8 mouse cellular contexts compared by ENCODE assay signal in the genomic region with DNA sequence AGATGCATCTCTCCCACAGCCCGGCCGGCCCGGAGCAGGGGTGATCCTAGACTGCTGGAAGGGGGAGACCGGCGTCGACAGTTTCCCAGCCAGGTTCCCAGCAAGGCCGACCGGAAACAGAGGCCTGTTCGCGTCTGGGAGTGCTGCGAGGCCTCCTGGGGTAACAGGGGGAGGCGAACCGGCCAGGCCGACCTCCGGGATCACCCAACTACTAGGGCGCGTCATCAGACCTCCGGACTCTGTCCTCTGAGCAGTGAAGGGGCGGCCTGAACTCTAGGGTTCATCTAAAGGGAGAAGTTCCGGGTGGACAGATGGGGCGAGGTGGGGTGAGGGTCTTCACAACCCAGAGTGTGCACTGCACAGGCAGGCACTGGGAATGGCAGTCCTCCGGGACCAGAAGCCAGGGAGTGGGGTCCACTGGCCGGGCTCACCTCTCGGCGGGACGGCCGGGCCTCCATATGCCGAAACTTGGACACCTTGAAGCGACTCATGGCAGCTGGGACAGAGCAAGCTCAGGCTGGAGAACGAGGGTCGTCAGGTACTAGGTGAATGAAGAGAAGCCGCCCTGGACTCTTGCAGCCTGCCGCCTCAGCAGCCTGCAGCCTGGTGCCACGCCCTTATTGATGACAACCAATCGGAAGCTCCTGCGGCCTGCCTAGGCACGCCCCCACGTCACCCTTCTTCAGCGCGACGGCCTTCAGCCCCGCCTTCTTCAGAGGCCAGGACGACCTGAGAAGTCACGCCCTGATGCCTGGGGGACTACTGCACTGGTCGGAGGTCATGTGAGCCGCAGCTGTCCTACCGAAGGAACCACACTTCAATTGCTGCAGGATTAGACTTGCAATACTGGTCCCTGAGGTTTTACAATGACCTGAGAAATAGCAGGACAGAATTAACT. TPM values are rescaled to one million over a fixed set of nuclear protein-coding genes. Genes with fewer than 3 reads are reported as not detected.
DNase-seq lines count a peak whose midpoint lies in the region; ATAC-seq lines count a peak whose summit lies in the region.

A gene (minus strand): TSS at position 657 of the 898 bp plus-strand sequence.

- no peaks in the 10 kb centered on the region for H3K27me3 ChIP-seq in hindbrain, embryonic 14.5 days (ENCODE audit: control insufficient read depth, insufficient read depth, low read length)

- H3K4me1 ChIP-seq in hindbrain, embryonic 14.5 days (replicated peaks; ENCODE audit: control insufficient read depth, insufficient read depth, low read length) = peaks cover 9% of the 10 kb centered on the region

- ATAC-seq in hindbrain, embryonic 14.5 days (ENCODE audit: low FRiP score) = peak; percentile 91

- peak within 1 kb of the TSS; percentile 71 for H3K9ac ChIP-seq in hindbrain, embryonic 14.5 days

- peaks cover 18% of the 10 kb centered on the region for H3K36me3 ChIP-seq in hindbrain, embryonic 14.5 days (replicated peaks; ENCODE audit: control insufficient read depth, insufficient read depth)

- no peaks in the 10 kb centered on the region for H3K9me3 ChIP-seq in hindbrain, embryonic 14.5 days (ENCODE audit: control insufficient read depth, low read length)

- H3K4me2 ChIP-seq in hindbrain, embryonic 14.5 days (replicated peaks) = peak within 1 kb of the TSS; percentile 95

- peak within 1 kb of the TSS; percentile 67 for H3K4me3 ChIP-seq in hindbrain, embryonic 14.5 days (replicated peaks; ENCODE audit: low read length)

- peak; percentile 98 for DNase-seq in R1 (ENCODE audit: low read depth, low spot score)
- DNase-seq in cerebellum, postnatal 25 days = peak; percentile 89 to 94
- DNase-seq in frontal cortex, postnatal 25 days (ENCODE audit: low spot score in 2 of 2) = peak; percentile 56 to 68
- DNase-seq in hindbrain, embryonic 14.5 days (ENCODE audit: low spot score) = peak; percentile 84
- peak; percentile 84 to 86 for DNase-seq in layer of hippocampus, postnatal 36 days
- peak; percentile 97 for DNase-seq in lung, postnatal 36 days
- DNase-seq in retina, postnatal 1 day = peak; percentile 96
- peak; percentile 65 to 82 for DNase-seq in urinary bladder, adult 18-20 months (ENCODE audit: low spot score in 2 of 2)

- H3K27ac ChIP-seq in hindbrain, embryonic 14.5 days = no peak within 1 kb of the TSS

- WGBS in hindbrain, embryonic 14.5 days = under 1% methylated on average over 47 of the region's 47 CpGs

RNA-seq across cellular contexts. Expression of the gene that starts here (rescaled TPM):
- 24.1 and 27.2 TPM in 2 replicates for polyA plus RNA-seq in hindbrain, embryonic 14.5 days (2014; fragmentation: Nextera tagmentation; extraction: Ambion mirVana)
- 10 to 100 TPM; 79.4 to 96.0 TPM for total RNA-seq in layer of hippocampus, postnatal 36 days (2021)
